ENCODE assay signal across 27 mouse cellular contexts in genomic region chr10:86043651-86044050, GRCm38 (mm10). TPM values are rescaled to one million over a fixed set of nuclear protein-coding genes. Genes with fewer than 3 reads are reported as not detected.
"Had no signal": no experiment of that assay in that cellular context is flagged by ENCODE, and none has a peak within 500 bp of the region (broad histone marks: within the 10 kb centered on the region; RNA-seq: fewer than 3 reads in every experiment).

No protein-coding gene starts in this region.

- H3K27me3 ChIP-seq: limb, embryonic 13.5 days; liver, embryonic 12.5 days; liver, embryonic 15.5 days; lung, embryonic 15.5 days; megakaryocyte, embryonic 14.5 days; midbrain, embryonic 13.5 days; neural tube, embryonic 13.5 days; stomach, embryonic 15.5 days had no signal

- H3K4me3 ChIP-seq: left cerebral cortex, adult 2 months; limb, embryonic 10.5 days; limb, embryonic 13.5 days; liver, embryonic 12.5 days; liver, embryonic 15.5 days; lung, embryonic 15.5 days; megakaryocyte, embryonic 14.5 days; midbrain, embryonic 10.5 days; midbrain, embryonic 13.5 days; myocyte; neural tube, embryonic 13.5 days; stomach, embryonic 15.5 days had no signal

- DNase-seq: kidney, postnatal 14 days; kidney, postnatal 4 days; liver; lung, adult 18-20 months; lung, postnatal 10 days; lung, postnatal 36 days; retina, postnatal 1 day; right cerebral cortex, postnatal 25 days; spleen, adult 18-20 months; thymus, postnatal 25 days had no signal

- H3K27ac ChIP-seq: left cerebral cortex, adult 2 months; limb, embryonic 10.5 days; limb, embryonic 13.5 days; liver, embryonic 12.5 days; liver, embryonic 15.5 days; lung, embryonic 15.5 days; midbrain, embryonic 10.5 days; midbrain, embryonic 13.5 days; neural tube, embryonic 13.5 days; stomach, embryonic 15.5 days had no signal

- H3K36me3 ChIP-seq: midbrain, embryonic 13.5 days had no signal

- H3K4me1 ChIP-seq: limb, embryonic 10.5 days; limb, embryonic 13.5 days; liver, embryonic 12.5 days; liver, embryonic 15.5 days; lung, embryonic 15.5 days; megakaryocyte, embryonic 14.5 days; midbrain, embryonic 13.5 days; neural tube, embryonic 13.5 days; stomach, embryonic 15.5 days had no signal

RNA-seq across cellular contexts. Expression of gene Bpifc, which starts 32.0 kb away (rescaled TPM):
- total RNA-seq: layer of hippocampus, adult 18-20 months; left cerebral cortex, postnatal 14 days; monocyte, adult 5-6 weeks; neutrophil, adult 5-6 weeks had no signal
- polyA plus RNA-seq: limb, embryonic 10.5 days; liver, embryonic 12.5 days; midbrain, embryonic 13.5 days; midbrain, embryonic 16.5 days; myocyte; neural tube, embryonic 13.5 days had no signal
